Mouse (Mus musculus) embryonic facial prominence, embryonic 14.5 days (tissue): ENCODE data around the gene Psd. TPM values are rescaled to one million over a fixed set of nuclear protein-coding genes. Genes with fewer than 3 reads are reported as not detected.

Experiments used
- ATAC-seq: fragments of 200-750 bp; cut with Nextera tagmentation; 2 replicates; pipeline ENCODE4 v1.8.0; 2017; ENCODE audit warnings: low read depth, moderate number of reproducible peaks, moderate TSS enrichment
- DNase-seq: peaks from one replicate; pipeline ENCODE4 v3.0.0-alpha.2; 2015; ENCODE audit warnings: low spot score
- H3K27ac ChIP-seq: fragments of 300-500 bp; sonication (generic); replicated peaks from 2 replicates; pipeline ENCODE4 v1.5.1; 2014; ENCODE audit warnings: low read depth, mild to moderate bottlenecking, low read length, moderate library complexity
- H3K27me3 ChIP-seq: fragments of 300-500 bp; sonication (generic); replicated peaks from 2 replicates; pipeline ENCODE4 v1.6.1; 2014; ENCODE audit warnings: low read length; ENCODE audit not compliant: control insufficient read depth, insufficient read depth
- H3K36me3 ChIP-seq: fragments of 300-500 bp; sonication (generic); 2 replicates; pipeline ENCODE4 v1.6.1; 2014; ENCODE audit warnings: low read length, mixed read lengths; ENCODE audit not compliant: control insufficient read depth, insufficient read depth
- H3K4me1 ChIP-seq: fragments of 300-500 bp; sonication (generic); 2 replicates; pipeline ENCODE4 v1.6.1; 2014; ENCODE audit warnings: antibody characterized with exemption, low read length; ENCODE audit not compliant: control insufficient read depth, insufficient read depth
- H3K4me2 ChIP-seq: fragments of 300-500 bp; sonication (generic); 2 replicates; pipeline ENCODE4 v1.6.1; 2014; ENCODE audit warnings: low read depth, mild to moderate bottlenecking, low read length, moderate library complexity, mixed read lengths
- H3K4me3 ChIP-seq: fragments of 300-500 bp; sonication (generic); 2 replicates; pipeline ENCODE4 v1.5.1; 2014; ENCODE audit warnings: low read depth, mild to moderate bottlenecking, low read length
- H3K9ac ChIP-seq: fragments of 300-500 bp; sonication (generic); 2 replicates; pipeline ENCODE4 v1.6.1; 2014; ENCODE audit warnings: low read depth, mild to moderate bottlenecking, low read length, moderate library complexity, mixed read lengths
- H3K9me3 ChIP-seq: fragments of 300-500 bp; sonication (generic); 2 replicates; pipeline ENCODE4 v1.6.1; 2016; ENCODE audit warnings: low read length; ENCODE audit not compliant: control insufficient read depth
- WGBS: fragments of 180-500 bp; shearing (Covaris S2); extraction: QIAGEN DNeasy Blood & Tissue Kit; methylation state at CpG from one replicate; pipeline ENCODE4 v1.1.7; 2014; 5-methylcytosine and 5-hydroxymethylcytosine counted together
- polyA plus RNA-seq: library from polyadenylated mRNA; unstranded; fragments of >200 nt; fragmentation: Nextera tagmentation; extraction: Ambion mirVana; gene quantifications from 2 replicates; pipeline ENCODE4 v1.2.1, GENCODE M21; 2014

The Psd gene
- polyA plus RNA-seq, 1 experiment from 2014 or later = 8.6 TPM

GRCm38 (mm10) chr19:46331936-46332335 is 5.0 kb upstream of the Psd start:
- Histone ChIP-seq H3K9ac (no peak overlapping the region), H3K27me3 (peaks cover 4% of the 10 kb centered on the region), H3K27ac (no peak overlapping the region), H3K4me3 (no peak overlapping the region), H3K4me1 (peaks cover 9% of the 10 kb centered on the region), H3K4me2 (no peak overlapping the region), H3K9me3 (no peaks in the 10 kb centered on the region), H3K36me3 (peaks cover 25% of the 10 kb centered on the region)
- ATAC-seq (no peak), DNase-seq (no peak)
- 68% methylated on average over 3 of the region's 3 CpGs for WGBS

DNA sequence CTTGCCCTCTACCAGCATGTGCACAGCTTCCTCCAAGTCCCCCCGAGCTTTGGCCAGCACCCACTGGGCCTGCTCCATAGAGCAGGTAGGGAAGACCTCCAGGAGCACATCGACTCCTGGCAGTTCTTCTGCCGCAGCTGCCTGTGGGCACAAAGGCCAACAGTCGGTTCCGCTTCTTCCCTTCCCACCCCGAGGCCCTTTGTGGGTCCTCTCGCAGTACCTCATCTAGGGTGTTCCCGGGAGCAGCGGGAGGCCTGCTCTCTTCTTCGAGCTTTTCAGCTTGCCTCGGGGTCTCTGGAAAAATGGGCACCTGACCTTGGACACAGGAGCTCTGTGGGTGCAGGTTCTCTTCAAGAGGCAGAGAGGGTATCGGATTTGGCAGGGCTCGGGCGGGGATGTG is 4.4 kb upstream of the Psd start:
- Histone ChIP-seq H3K36me3 (peaks cover 25% of the 10 kb centered on the region), H3K4me2 (no peak overlapping the region), H3K9ac (no peak overlapping the region), H3K27me3 (peaks cover 10% of the 10 kb centered on the region), H3K9me3 (no peaks in the 10 kb centered on the region), H3K4me3 (no peak overlapping the region), H3K4me1 (peaks cover 14% of the 10 kb centered on the region), H3K27ac (no peak overlapping the region)
- DNase-seq (no peak), ATAC-seq (no peak)
- 81% methylated on average over 13 of the region's 14 CpGs for WGBS

DNA sequence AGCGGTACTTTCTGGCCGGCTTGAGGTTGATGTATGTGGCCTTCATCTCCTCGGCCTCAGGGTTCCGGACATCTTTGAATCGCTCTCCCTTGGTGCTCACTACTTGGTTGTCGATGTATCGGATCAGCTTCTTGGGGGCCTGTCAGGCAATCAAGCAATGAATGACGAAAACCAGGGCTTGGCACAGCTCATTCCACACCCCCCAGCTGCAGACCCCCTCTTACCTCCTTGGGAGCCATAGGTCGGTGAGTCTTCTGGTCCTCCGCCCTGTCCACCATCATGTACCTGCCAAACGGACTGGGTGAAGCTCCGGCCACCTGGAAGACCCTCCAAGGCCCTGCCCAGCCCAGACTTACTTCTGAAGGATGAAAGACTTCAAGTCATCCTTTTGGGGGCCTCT is 3.7 kb upstream of the Psd start:
- ATAC-seq = no peak
- 91% methylated on average over 12 of the region's 12 CpGs for WGBS

DNA sequence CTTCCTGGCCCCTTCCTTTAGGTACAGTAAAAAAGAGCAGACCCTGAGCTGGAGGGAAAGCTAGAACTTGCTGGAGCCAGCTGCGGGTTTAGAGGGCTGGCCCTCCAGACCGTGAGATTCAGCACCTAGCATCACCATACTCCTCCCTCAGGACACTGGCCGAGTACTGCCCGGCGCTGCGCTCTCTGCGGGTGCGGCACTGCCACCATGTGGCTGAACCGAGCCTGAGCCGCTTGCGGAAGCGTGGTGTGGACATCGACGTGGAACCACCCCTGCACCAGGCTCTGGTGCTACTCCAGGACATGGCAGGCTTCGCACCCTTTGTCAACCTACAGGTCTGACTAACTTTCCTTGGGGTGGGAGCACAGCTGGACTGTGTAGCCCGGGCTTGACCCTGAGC is 3.0 kb upstream of the Psd start:
- 8% methylated on average over 12 of the region's 16 CpGs for WGBS
- Histone ChIP-seq H3K4me1 (peaks cover 14% of the 10 kb centered on the region), H3K4me3 (0 out of 2 replicates have a peak overlapping the region, but pooled peaks have one; percentile 70), H3K36me3 (peaks cover 25% of the 10 kb centered on the region), H3K4me2 (peak overlapping the region; percentile 99), H3K9me3 (no peaks in the 10 kb centered on the region), H3K27ac (no peak overlapping the region), H3K9ac (no peak overlapping the region), H3K27me3 (peaks cover 24% of the 10 kb centered on the region)
- ATAC-seq (no peak; the same call in 1 of the 2 replicates), DNase-seq (peak; percentile 71)

More for the DNA sequence above, 3.7 kb upstream of the Psd start:
- H3K36me3 ChIP-seq = peaks cover 25% of the 10 kb centered on the region
- H3K27me3 ChIP-seq = peaks cover 16% of the 10 kb centered on the region
- no peak overlapping the region for H3K27ac ChIP-seq
- H3K9ac ChIP-seq = no peak overlapping the region
- no peaks in the 10 kb centered on the region for H3K9me3 ChIP-seq
- no peak for DNase-seq
- H3K4me1 ChIP-seq = peaks cover 14% of the 10 kb centered on the region
- no peak overlapping the region for H3K4me3 ChIP-seq
- H3K4me2 ChIP-seq = no peak overlapping the region

DNA sequence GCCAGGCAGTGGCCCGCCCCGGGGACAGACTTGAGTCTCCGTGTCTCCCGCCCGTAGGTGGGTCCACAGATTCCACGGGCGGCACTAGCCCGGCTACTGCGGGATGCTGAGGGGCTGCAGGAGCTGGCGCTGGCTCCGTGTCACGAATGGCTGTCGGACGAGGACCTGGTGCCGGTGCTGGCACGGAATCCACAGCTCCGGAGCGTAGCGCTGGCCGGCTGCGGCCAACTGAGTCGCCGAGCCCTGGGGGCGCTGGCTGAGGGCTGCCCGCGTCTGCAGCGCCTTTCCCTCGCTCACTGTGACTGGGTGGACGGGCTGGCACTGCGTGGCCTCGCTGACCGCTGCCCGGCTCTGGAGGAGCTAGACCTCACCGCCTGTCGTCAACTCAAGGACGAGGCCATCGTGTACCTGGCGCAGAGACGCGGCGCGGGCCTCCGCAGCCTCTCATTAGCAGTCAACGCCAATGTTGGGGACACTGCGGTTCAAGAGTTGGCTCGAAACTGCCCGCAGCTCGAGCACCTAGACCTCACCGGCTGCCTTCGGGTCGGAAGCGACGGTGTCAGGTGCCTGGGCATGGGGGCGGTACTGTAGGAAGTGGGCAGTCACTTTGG is 2.2 kb upstream of the Psd start:
- Histone ChIP-seq H3K4me2 (peak overlapping the region; percentile 99), H3K4me1 (peaks cover 14% of the 10 kb centered on the region), H3K27me3 (peaks cover 32% of the 10 kb centered on the region), H3K4me3 (peak overlapping the region; percentile 70), H3K9me3 (no peaks in the 10 kb centered on the region), H3K9ac (peak overlapping the region; percentile 67), H3K36me3 (peaks cover 25% of the 10 kb centered on the region), H3K27ac (peak overlapping the region; percentile 83; the same call in 1 of the 2 replicates)
- 2% methylated on average over 26 of the region's 54 CpGs for WGBS
- 0 out of 2 replicates have a peak, but pooled peaks have one; percentile 3 for ATAC-seq
- DNase-seq = no peak

GRCm38 (mm10) chr19:46328081-46329030 is 1.4 kb upstream of the Psd start, which contains the start of gene Fbxl15:
Fbxl15 (plus strand) TSS chr19:46328184.
- peak within 1 kb of the TSS; percentile 70 for H3K4me3 ChIP-seq
- peak within 1 kb of the TSS; percentile 83 for H3K27ac ChIP-seq
- no peaks in the 10 kb centered on the region for H3K9me3 ChIP-seq
- DNase-seq = peak; percentile 97
- peak within 1 kb of the TSS; percentile 67 for H3K9ac ChIP-seq
- peak; percentile 92 for ATAC-seq
- peaks cover 14% of the 10 kb centered on the region for H3K4me1 ChIP-seq
- H3K4me2 ChIP-seq = peak within 1 kb of the TSS; percentile 99
- H3K27me3 ChIP-seq = peaks cover 40% of the 10 kb centered on the region
- under 1% methylated on average over 71 of the region's 81 CpGs for WGBS
- peaks cover 25% of the 10 kb centered on the region for H3K36me3 ChIP-seq

DNA sequence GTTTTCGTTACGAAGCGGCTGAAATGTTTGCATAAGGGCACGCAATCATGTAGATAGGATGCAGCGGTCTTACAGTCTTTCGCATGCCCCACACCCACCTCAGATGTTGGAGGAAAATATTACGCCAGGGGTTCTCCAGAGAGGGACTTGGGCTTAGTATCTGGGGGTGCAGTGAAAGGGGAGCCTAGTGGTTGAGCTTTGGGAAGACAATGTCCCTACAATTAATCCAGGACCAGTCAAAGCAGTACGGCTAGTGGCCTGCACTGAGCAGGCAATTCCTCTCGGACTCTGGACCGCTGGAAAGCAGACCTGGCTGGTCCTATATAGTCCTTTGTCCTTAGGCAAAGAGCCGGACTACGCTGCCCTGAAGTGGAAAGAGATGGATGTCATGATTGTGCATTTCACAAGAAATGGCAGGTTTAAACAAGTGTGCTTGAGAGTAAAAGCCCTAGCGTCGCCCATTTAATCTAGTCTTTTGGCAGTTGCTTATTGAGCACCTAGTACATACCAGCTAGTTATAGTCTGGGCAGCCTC is 642 bp upstream of the Psd start:
- H3K4me3 ChIP-seq = peak overlapping the region; percentile 70

DNA sequence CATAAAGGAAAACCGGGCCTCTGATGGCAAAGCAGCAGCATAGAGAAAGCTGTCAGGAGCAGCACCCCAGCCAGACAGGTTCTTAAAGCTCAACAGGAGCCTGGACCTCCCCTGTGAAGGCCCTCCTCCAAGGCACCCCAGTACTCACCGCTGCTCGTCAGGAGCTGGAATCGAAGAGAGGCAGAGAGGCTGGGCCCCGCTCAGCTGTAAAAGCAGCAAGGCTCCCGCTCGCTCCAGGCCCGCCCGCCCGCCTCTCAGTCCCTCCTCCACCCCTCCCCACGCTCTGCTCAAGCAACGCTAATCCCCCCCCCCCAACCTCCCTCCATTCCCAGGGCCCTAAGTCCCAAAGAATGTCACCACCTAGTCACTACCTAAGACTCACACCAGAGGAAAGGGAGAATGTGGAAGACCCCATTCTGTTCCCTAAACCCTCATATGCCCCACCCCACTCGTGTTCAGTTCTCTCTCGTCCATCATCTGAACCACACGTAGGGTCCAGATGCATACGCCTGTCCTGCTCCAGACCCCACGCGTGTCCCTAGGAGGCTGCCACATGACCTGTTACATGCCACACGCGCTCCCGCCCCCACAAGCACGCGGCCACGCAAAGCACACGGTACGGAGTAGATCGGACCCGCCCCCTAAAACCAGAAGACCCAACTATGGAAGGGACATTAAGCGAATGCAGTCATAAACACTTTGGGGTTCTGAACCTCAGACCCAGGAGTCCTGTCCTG is 769 bp downstream of the Psd start:
- peak overlapping the region; percentile 70 for H3K4me3 ChIP-seq
- H3K9me3 ChIP-seq = no peaks in the 10 kb centered on the region
- WGBS = 6% methylated on average over 25 of the region's 29 CpGs
- H3K4me1 ChIP-seq = peaks cover 14% of the 10 kb centered on the region
- peaks cover 10% of the 10 kb centered on the region; the same call in 1 of the 2 replicates for H3K36me3 ChIP-seq
- no peak for DNase-seq
- H3K27ac ChIP-seq = no peak overlapping the region
- 0 out of 2 replicates have a peak overlapping the region, but pooled peaks have one; percentile 14 for H3K9ac ChIP-seq
- H3K4me2 ChIP-seq = peak overlapping the region; percentile 99
- peaks cover 61% of the 10 kb centered on the region for H3K27me3 ChIP-seq
- ATAC-seq = no peak

More for the DNA sequence above, 642 bp upstream of the Psd start:
- Histone ChIP-seq H3K4me2 (peak overlapping the region; percentile 99), H3K4me1 (peaks cover 14% of the 10 kb centered on the region), H3K36me3 (peaks cover 24% of the 10 kb centered on the region), H3K9me3 (no peaks in the 10 kb centered on the region), H3K9ac (peak overlapping the region; percentile 67), H3K27ac (peak overlapping the region; percentile 83; the same call in 1 of the 2 replicates), H3K27me3 (peaks cover 47% of the 10 kb centered on the region)
- WGBS = 35% methylated on average over 14 of the region's 14 CpGs
- ATAC-seq (no peak), DNase-seq (no peak)
